In genomic region chr5:80952600-80953218, GRCm38 (mm10) we compare ENCODE assay signal across 9 mouse cellular contexts.
DNase-seq lines count a peak whose midpoint lies in the region; ATAC-seq lines count a peak whose summit lies in the region.
"Had no signal": no experiment of that assay in that cellular context is flagged by ENCODE, and none has a peak within 500 bp of the region (broad histone marks: within the 10 kb centered on the region; RNA-seq: fewer than 3 reads in every experiment).

No protein-coding gene starts in this region.

- 55% methylated on average over 4 of the region's 4 CpGs for WGBS in kidney, embryonic 15.5 days
- 40% methylated on average over 4 of the region's 4 CpGs for WGBS in forebrain, embryonic 14.5 days
- WGBS in midbrain, embryonic 14.5 days, result 51% methylated on average over 4 of the region's 4 CpGs

- H3K27ac ChIP-seq in kidney, embryonic 15.5 days, result no peak overlapping the region
- H3K27ac ChIP-seq in forebrain, embryonic 14.5 days (ENCODE audit: low read depth, low read length), result no peak overlapping the region
- no peak overlapping the region for H3K27ac ChIP-seq in midbrain, embryonic 14.5 days (replicated peaks; ENCODE audit: low read depth, low read length)

- peak; percentile 40; the same call in 1 of the 2 replicates for ATAC-seq in kidney, embryonic 15.5 days (replicated peaks; ENCODE audit: low FRiP score)
- peak; percentile 48 for ATAC-seq in forebrain, embryonic 14.5 days
- ATAC-seq in midbrain, embryonic 14.5 days (ENCODE audit: low FRiP score, low TSS enrichment), result no peak

- intact Hi-C loops in left cerebral cortex, postnatal 36 days (cut with DNase I), result no loop called here

- no peak overlapping the region for H3K4me2 ChIP-seq in kidney, embryonic 15.5 days
- no peak overlapping the region for H3K4me2 ChIP-seq in forebrain, embryonic 14.5 days (ENCODE audit: low read length)
- H3K4me2 ChIP-seq in midbrain, embryonic 14.5 days (ENCODE audit: low read length), result no peak overlapping the region

- DNase-seq in kidney, postnatal 10 days, result no peak
- DNase-seq in embryo, embryonic 10.5 days (ENCODE audit: low spot score), result peak; percentile 82
- peak; percentile 13 for DNase-seq in forebrain, embryonic 14.5 days (ENCODE audit: low spot score)
- DNase-seq in midbrain, embryonic 14.5 days, result peak; percentile 3
- DNase-seq in urinary bladder, postnatal 25 days (ENCODE audit: low spot score), result no peak
- DNase-seq in left cerebral cortex, postnatal 36 days (ENCODE audit: low spot score in 2 of 2), result no peak
- DNase-seq: kidney, adult 11 months; right cerebral cortex, adult 18-20 months had no signal

- no peak overlapping the region for H3K9ac ChIP-seq in kidney, embryonic 15.5 days
- no peak overlapping the region for H3K9ac ChIP-seq in forebrain, embryonic 14.5 days (ENCODE audit: low read length)
- no peak overlapping the region for H3K9ac ChIP-seq in midbrain, embryonic 14.5 days (replicated peaks; ENCODE audit: low read length)

- no peaks in the 10 kb centered on the region for H3K27me3 ChIP-seq in kidney, embryonic 15.5 days
- H3K27me3 ChIP-seq in forebrain, embryonic 14.5 days (replicated peaks; ENCODE audit: control insufficient read depth, insufficient read depth, low read length), result no peaks in the 10 kb centered on the region
- no peaks in the 10 kb centered on the region for H3K27me3 ChIP-seq in midbrain, embryonic 14.5 days (ENCODE audit: control insufficient read depth, insufficient read depth, low read length)

- H3K4me3 ChIP-seq in kidney, embryonic 15.5 days (replicated peaks), result no peak overlapping the region
- H3K4me3 ChIP-seq in forebrain, embryonic 14.5 days (ENCODE audit: low read depth, low read length), result no peak overlapping the region
- no peak overlapping the region for H3K4me3 ChIP-seq in midbrain, embryonic 14.5 days (replicated peaks; ENCODE audit: low read depth, low read length)

- H3K36me3 ChIP-seq in kidney, embryonic 15.5 days, result no peaks in the 10 kb centered on the region
- no peaks in the 10 kb centered on the region for H3K36me3 ChIP-seq in forebrain, embryonic 14.5 days (ENCODE audit: control insufficient read depth, insufficient read depth, low read length)
- no peaks in the 10 kb centered on the region for H3K36me3 ChIP-seq in midbrain, embryonic 14.5 days (ENCODE audit: control insufficient read depth, insufficient read depth, low read length)

- no peaks in the 10 kb centered on the region for H3K9me3 ChIP-seq in kidney, embryonic 15.5 days (replicated peaks)
- H3K9me3 ChIP-seq in forebrain, embryonic 14.5 days (replicated peaks; ENCODE audit: control insufficient read depth, low read length), result no peaks in the 10 kb centered on the region
- no peaks in the 10 kb centered on the region for H3K9me3 ChIP-seq in midbrain, embryonic 14.5 days (ENCODE audit: control insufficient read depth, low read length)

- H3K4me1 ChIP-seq in kidney, embryonic 15.5 days, result no peaks in the 10 kb centered on the region
- H3K4me1 ChIP-seq in forebrain, embryonic 14.5 days (ENCODE audit: control insufficient read depth, insufficient read depth, low read length), result no peaks in the 10 kb centered on the region
- H3K4me1 ChIP-seq in midbrain, embryonic 14.5 days (ENCODE audit: control insufficient read depth, insufficient read depth, low read length), result no peaks in the 10 kb centered on the region

Comparison
In these comparisons a context has a peak if more than half of its experiments do, and no peak if none do; other contexts are left out.
1. DNase-seq: peak in embryo, embryonic 10.5 days (single experiment), forebrain, embryonic 14.5 days (single experiment) and midbrain, embryonic 14.5 days (single experiment); none in kidney, postnatal 10 days (single experiment), urinary bladder, postnatal 25 days (single experiment) and left cerebral cortex, postnatal 36 days (0 of 2).